Comparison of ENCODE assay signal across 14 mouse cellular contexts in the genomic region with DNA sequence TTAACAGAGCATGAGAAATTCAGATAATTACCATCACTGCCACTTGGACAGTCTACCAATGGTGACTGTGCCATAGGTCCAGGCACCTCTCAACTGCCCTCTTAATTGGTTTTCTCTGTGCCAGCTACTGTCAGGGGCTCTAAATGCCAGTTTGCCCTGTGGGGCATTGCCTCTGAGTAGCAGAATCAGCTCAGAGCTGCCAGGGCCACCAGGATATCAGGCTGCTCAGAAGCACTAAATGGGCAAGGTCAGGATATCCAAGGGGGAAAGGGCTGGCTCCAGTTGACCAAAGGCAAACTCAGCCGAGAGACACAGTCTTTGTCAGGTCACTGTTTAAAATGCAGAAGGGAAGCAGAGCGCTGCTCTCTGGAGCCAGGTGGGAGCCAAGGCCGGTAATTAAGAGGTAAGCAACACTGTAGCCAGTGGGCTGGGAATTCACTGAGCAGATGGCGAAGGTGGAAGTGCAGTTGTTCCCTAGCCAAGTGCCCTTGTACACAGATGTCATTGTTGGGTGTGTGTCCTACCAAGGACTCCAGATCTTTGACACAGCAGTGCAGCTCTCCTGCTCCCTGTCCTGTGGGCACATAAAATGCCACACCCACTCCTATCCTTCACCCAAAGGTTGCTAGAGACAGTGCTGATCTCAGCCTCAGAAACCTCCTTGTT.
DNase-seq lines count a peak whose midpoint lies in the region; ATAC-seq lines count a peak whose summit lies in the region.
"Had no signal": no experiment of that assay in that cellular context is flagged by ENCODE, and none has a peak within 500 bp of the region (broad histone marks: within the 10 kb centered on the region; RNA-seq: fewer than 3 reads in every experiment).

No protein-coding gene starts in this region.

- ATAC-seq in limb, embryonic 12.5 days (ENCODE audit: insufficient number of reproducible peaks, insufficient read depth, low FRiP score, low TSS enrichment, low read depth), result no peak
- ATAC-seq: intestine, embryonic 16.5 days; Patski had no signal

- no peak overlapping the region for H3K4me2 ChIP-seq in limb, embryonic 12.5 days

- H3K4me1 ChIP-seq in embryonic facial prominence, embryonic 10.5 days, result peaks cover 26% of the 10 kb centered on the region
- H3K4me1 ChIP-seq in limb, embryonic 12.5 days (replicated peaks), result peaks cover 35% of the 10 kb centered on the region

- peak overlapping the region; percentile 71 for H3K27ac ChIP-seq in embryonic facial prominence, embryonic 10.5 days (replicated peaks)
- H3K27ac ChIP-seq in limb, embryonic 12.5 days, result peak overlapping the region; percentile 45; the same call in 1 of the 2 replicates
- H3K27ac ChIP-seq: liver, embryonic 14.5 days had no signal

- 68% methylated on average over 4 of the region's 4 CpGs for WGBS in embryonic facial prominence, embryonic 10.5 days
- WGBS in limb, embryonic 12.5 days, result 52% methylated on average over 4 of the region's 4 CpGs

- intact Hi-C loops in left cerebral cortex, postnatal 4 days (cut with DNase I), result no loop called here
- intact Hi-C loops in left cerebral cortex, postnatal 36 days (cut with DNase I), result no loop called here

- no peak overlapping the region for H3K9ac ChIP-seq in limb, embryonic 12.5 days (replicated peaks)
- H3K9ac ChIP-seq: liver, embryonic 14.5 days had no signal

- no peaks in the 10 kb centered on the region for H3K9me3 ChIP-seq in embryonic facial prominence, embryonic 10.5 days
- H3K9me3 ChIP-seq in limb, embryonic 12.5 days, result no peaks in the 10 kb centered on the region

- H3K27me3 ChIP-seq in embryonic facial prominence, embryonic 10.5 days (replicated peaks; ENCODE audit: low read depth, poor library complexity, severe bottlenecking), result no peaks in the 10 kb centered on the region
- H3K27me3 ChIP-seq in limb, embryonic 12.5 days, result no peaks in the 10 kb centered on the region
- H3K27me3 ChIP-seq: Patski had no signal

- peak; percentile 78 for DNase-seq in left cerebral cortex, postnatal 4 days
- no peak for DNase-seq in left cerebral cortex, postnatal 36 days (ENCODE audit: low spot score in 2 of 2)
- DNase-seq in cerebellum, adult 11-12 months, result peak; percentile 58
- DNase-seq in embryonic facial prominence, embryonic 10.5 days (ENCODE audit: low spot score), result no peak
- no peak for DNase-seq in left cerebral cortex, adult 8-10 months (ENCODE audit: low spot score in 2 of 2)
- DNase-seq in thymus, adult 18-20 months, result no peak
- DNase-seq: kidney, postnatal 14 days; lung, postnatal 4 days; right cerebral cortex, postnatal 4 days; thymus, postnatal 36 days had no signal

- H3K4me3 ChIP-seq in embryonic facial prominence, embryonic 10.5 days, result no peak overlapping the region
- no peak overlapping the region for H3K4me3 ChIP-seq in limb, embryonic 12.5 days (replicated peaks)

- H3K36me3 ChIP-seq in embryonic facial prominence, embryonic 10.5 days (replicated peaks), result no peaks in the 10 kb centered on the region
- no peaks in the 10 kb centered on the region for H3K36me3 ChIP-seq in limb, embryonic 12.5 days

Comparison
In these comparisons a context has a peak if more than half of its experiments do, and no peak if none do; other contexts are left out.
1. DNase-seq: peak in left cerebral cortex, postnatal 4 days (single experiment) and cerebellum, adult 11-12 months (single experiment); none in left cerebral cortex, postnatal 36 days (0 of 2), embryonic facial prominence, embryonic 10.5 days (single experiment), left cerebral cortex, adult 8-10 months (0 of 2) and thymus, adult 18-20 months (0 of 2).